Mouse (Mus musculus): ENCODE data around the gene B4galt2. TPM values are rescaled to one million over a fixed set of nuclear protein-coding genes. Genes with fewer than 3 reads are reported as not detected.

B4galt2 gene
- polyA plus RNA-seq, 1 experiment from 2014 or later = 13.9 TPM

Other genes with a start within 250 kb of the B4galt2 start
- gene Dmap1, start 201.2 kb downstream of the B4galt2 start, polyA plus RNA-seq (2015; fragmentation: Nextera tagmentation; extraction: Ambion mirVana) = 42.1 and 42.3 TPM in 2 replicates
- gene Gm12845, start 159.1 kb downstream of the B4galt2 start, polyA plus RNA-seq (2015; fragmentation: Nextera tagmentation; extraction: Ambion mirVana) = not detected in 2 replicates
- not detected in 2 replicates for gene Klf17, start 117.8 kb downstream of the B4galt2 start, polyA plus RNA-seq (2015; fragmentation: Nextera tagmentation; extraction: Ambion mirVana)
- gene Slc6a9, start 49.0 kb downstream of the B4galt2 start, polyA plus RNA-seq (2015; fragmentation: Nextera tagmentation; extraction: Ambion mirVana) = 8.4 and 10.6 TPM in 2 replicates
- gene Ccdc24, start 10.9 kb downstream of the B4galt2 start, polyA plus RNA-seq (2015; fragmentation: Nextera tagmentation; extraction: Ambion mirVana) = 0.74 and 1.1 TPM in 2 replicates
- 188 and 220 TPM in 2 replicates for gene Atp6v0b, start 3.8 kb upstream of the B4galt2 start, polyA plus RNA-seq (2015; fragmentation: Nextera tagmentation; extraction: Ambion mirVana)
- 10.9 and 11.6 TPM in 2 replicates for gene Dph2, start 8.5 kb upstream of the B4galt2 start, polyA plus RNA-seq (2015; fragmentation: Nextera tagmentation; extraction: Ambion mirVana)
- gene Ipo13, start 31.5 kb upstream of the B4galt2 start, polyA plus RNA-seq (2015; fragmentation: Nextera tagmentation; extraction: Ambion mirVana) = 40.3 and 41.2 TPM in 2 replicates
- 0.66 and 0.98 TPM in 2 replicates for gene Artn, start 46.3 kb upstream of the B4galt2 start, polyA plus RNA-seq (2015; fragmentation: Nextera tagmentation; extraction: Ambion mirVana)